Mouse (Mus musculus): ENCODE measurements at regions not wholly inside any gene's neighbourhood (a gene's known extent, or its start where the extent isn't known, plus 50 kb on each side); places are given as distances from the start of the nearest gene placed in this dataset.

DNA sequence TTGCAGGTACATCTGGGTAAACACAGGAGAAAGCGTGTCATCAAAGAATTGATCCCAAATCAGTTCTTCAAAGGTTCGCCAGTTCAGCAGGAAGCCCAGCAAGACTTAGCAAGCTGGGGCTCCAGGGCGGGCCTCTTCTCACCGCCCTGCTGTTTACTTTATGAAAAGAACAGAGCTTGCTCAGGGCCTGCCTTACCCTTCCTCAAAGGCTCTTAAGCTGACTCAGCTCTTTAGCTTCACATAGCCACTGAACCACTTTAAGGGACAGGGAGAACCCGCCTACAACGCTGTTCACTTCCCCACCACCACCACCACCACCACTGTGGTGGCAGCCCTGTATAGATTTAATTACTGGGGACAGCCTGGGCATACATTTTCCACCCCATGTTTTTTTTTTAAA, 148.5 kb downstream of the Clic5 start:
- Histone ChIP-seq H3K4me1 (ENCODE audit: control insufficient read depth, insufficient read depth, low read length) (no peaks in the 10 kb centered on the region), H3K27ac (ENCODE audit: insufficient read depth, low read depth, low read length) (no peak overlapping the region), H3K4me3 (ENCODE audit: insufficient read depth, low read depth, low read length) (no peak overlapping the region)
- WGBS: 68% methylated on average over 6 of the region's 6 CpGs
- TF ChIP-seq CTCF (IDR thresholded peaks at IDR 0.05; ENCODE audit: insufficient read depth, low read depth, low read length) (no peak), POLR2A (IDR thresholded peaks at IDR 0.05; ENCODE audit: insufficient read depth, low read depth, low read length) (no peak)

DNA sequence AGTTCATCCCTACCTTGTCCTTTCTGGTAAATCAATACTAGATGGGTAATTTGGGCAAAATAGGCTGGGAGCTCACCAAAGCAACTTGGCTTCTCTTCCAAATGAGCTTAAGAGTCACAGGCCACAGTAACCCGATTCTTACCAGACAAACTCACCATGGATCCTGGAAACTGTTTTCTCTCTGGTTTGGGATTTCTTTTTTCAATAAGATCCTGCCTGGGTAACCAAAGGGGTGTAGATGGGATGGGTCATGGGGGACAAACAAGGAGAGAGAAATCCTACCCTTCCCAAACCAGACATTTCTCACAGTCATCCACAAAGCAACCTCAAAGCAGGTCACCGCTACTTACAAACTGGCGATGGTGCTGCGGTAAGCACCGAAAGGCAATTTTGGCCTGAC, 148.9 kb downstream of the Clic5 start:
- no peak overlapping the region for H3K27ac ChIP-seq (ENCODE audit: insufficient read depth, low read depth, low read length)
- no peak overlapping the region for H3K4me3 ChIP-seq (ENCODE audit: insufficient read depth, low read depth, low read length)
- H3K4me1 ChIP-seq (ENCODE audit: control insufficient read depth, insufficient read depth, low read length): no peaks in the 10 kb centered on the region
- no peak for TF ChIP-seq POLR2A (IDR thresholded peaks at IDR 0.05; ENCODE audit: insufficient read depth, low read depth, low read length)
- 96% methylated on average over 5 of the region's 5 CpGs for WGBS

DNA sequence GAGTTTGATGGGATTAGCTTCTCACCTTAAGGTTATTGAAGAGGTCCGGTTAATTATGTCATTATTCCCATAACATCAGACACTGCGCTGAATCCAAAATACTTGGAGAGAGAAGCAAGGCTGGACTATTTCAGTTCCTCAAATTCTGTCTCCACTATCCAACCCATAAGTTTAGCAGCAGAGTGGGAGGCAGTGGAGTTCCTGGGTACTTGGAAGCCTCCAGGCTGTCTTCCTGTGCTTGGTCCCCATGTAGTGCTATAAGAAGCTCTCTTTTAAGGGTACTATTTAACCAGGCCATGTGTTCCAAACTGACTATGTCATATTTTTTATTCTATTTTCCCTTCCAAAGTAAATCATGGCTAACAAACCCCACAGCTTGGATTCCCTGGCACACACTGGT, 156.2 kb downstream of the Clic5 start:
- no peak for TF ChIP-seq POLR2A (IDR thresholded peaks at IDR 0.05; ENCODE audit: insufficient read depth, low read depth, low read length)
- 96% methylated on average over 2 of the region's 2 CpGs for WGBS
- no peak overlapping the region for H3K4me3 ChIP-seq (ENCODE audit: insufficient read depth, low read depth, low read length)
- H3K4me1 ChIP-seq (ENCODE audit: control insufficient read depth, insufficient read depth, low read length): no peaks in the 10 kb centered on the region
- H3K27ac ChIP-seq (ENCODE audit: insufficient read depth, low read depth, low read length): no peak overlapping the region

DNA sequence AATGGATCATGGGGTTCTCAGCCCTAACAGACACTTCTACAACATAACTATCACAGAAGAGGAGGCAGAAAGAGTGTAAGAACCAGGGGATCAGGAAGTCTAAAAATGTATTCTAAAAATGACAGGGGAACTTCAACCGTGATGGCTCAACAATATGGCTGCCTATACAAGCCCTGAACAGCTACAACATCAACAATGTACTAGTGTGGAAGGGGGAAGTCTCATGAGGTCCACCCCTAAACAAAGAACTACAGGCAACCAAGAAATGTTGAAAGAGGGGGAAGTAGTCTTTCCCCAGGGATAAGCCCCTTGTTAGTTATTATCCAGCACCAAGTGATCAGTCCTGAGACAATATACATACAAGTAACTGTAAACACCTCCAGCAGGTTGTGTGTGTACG, 157.0 kb downstream of the Clic5 start:
- H3K27ac ChIP-seq (ENCODE audit: insufficient read depth, low read depth, low read length): no peak overlapping the region
- no peak overlapping the region for H3K4me3 ChIP-seq (ENCODE audit: insufficient read depth, low read depth, low read length)
- TF ChIP-seq POLR2A (IDR thresholded peaks at IDR 0.05; ENCODE audit: insufficient read depth, low read depth, low read length) (no peak), CTCF (IDR thresholded peaks at IDR 0.05; ENCODE audit: insufficient read depth, low read depth, low read length) (no peak)
- WGBS: 96% methylated on average over 2 of the region's 2 CpGs
- H3K4me1 ChIP-seq (ENCODE audit: control insufficient read depth, insufficient read depth, low read length): no peaks in the 10 kb centered on the region

DNA sequence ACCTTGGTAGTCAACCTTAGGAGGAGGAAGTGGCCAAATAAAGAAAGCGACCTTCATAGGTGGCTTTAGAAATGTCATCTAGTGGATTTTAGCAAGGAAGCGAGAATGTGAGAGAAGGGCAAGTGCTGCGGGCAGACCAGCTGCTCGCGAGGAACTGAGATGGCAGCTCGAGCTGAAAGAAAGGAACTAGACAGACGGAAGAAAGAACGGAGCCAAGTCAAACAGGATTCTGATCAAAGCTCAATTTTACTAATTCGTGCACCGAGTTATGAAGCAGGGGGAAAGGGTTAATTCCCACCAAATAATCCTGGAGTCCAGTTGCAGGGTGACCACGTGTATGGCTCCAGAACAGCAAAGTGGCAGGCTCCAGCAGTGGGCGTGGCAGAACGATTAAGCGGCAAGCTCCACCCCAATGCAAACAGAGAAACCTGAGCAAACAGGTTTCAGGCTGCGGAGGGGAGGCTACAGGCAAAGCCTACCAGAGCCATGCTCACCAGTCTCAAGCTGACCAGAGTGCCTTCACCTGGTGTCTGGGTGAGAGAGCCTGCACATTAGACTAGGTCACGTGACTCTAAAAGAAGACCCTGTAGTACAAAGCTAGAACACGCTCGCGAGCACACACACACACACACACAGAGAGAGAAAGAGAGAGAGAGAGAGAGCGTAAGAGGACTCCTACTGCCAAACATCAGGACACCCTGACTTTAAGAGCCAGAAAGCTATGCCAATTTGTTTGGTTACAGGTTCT, 162.0 kb downstream of the Clic5 start:
- peaks cover 8% of the 10 kb centered on the region for H3K4me1 ChIP-seq (ENCODE audit: control insufficient read depth, insufficient read depth, low read length)
- WGBS: 58% methylated on average over 20 of the region's 20 CpGs
- H3K4me3 ChIP-seq (ENCODE audit: insufficient read depth, low read depth, low read length): no peak overlapping the region
- H3K27ac ChIP-seq (ENCODE audit: insufficient read depth, low read depth, low read length): no peak overlapping the region
- TF ChIP-seq POLR2A (IDR thresholded peaks at IDR 0.05; ENCODE audit: insufficient read depth, low read depth, low read length) (no peak), CTCF (IDR thresholded peaks at IDR 0.05; ENCODE audit: insufficient read depth, low read depth, low read length) (no peak)

DNA sequence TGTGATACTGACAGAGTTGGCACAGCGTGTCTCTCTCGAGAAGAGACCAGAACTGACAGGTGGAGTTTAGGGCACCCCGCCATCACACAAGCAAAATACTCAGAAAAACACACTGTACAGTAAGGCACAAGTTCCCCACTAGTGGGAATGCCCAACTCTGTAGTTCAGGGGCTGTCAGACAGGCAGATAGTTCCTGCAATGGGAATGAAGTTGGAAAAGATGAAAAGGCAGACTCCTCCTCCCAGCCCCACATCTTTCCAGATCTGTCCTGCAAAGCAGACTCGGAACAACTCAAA, 162.5 kb downstream of the Clic5 start:
- Histone ChIP-seq H3K27ac (ENCODE audit: insufficient read depth, low read depth, low read length) (no peak overlapping the region), H3K4me1 (ENCODE audit: control insufficient read depth, insufficient read depth, low read length) (peaks cover 8% of the 10 kb centered on the region), H3K4me3 (ENCODE audit: insufficient read depth, low read depth, low read length) (no peak overlapping the region)
- no peak for TF ChIP-seq CTCF (IDR thresholded peaks at IDR 0.05; ENCODE audit: insufficient read depth, low read depth, low read length)
- no peak for TF ChIP-seq POLR2A (IDR thresholded peaks at IDR 0.05; ENCODE audit: insufficient read depth, low read depth, low read length)
- WGBS: 69% methylated on average over 4 of the region's 4 CpGs

DNA sequence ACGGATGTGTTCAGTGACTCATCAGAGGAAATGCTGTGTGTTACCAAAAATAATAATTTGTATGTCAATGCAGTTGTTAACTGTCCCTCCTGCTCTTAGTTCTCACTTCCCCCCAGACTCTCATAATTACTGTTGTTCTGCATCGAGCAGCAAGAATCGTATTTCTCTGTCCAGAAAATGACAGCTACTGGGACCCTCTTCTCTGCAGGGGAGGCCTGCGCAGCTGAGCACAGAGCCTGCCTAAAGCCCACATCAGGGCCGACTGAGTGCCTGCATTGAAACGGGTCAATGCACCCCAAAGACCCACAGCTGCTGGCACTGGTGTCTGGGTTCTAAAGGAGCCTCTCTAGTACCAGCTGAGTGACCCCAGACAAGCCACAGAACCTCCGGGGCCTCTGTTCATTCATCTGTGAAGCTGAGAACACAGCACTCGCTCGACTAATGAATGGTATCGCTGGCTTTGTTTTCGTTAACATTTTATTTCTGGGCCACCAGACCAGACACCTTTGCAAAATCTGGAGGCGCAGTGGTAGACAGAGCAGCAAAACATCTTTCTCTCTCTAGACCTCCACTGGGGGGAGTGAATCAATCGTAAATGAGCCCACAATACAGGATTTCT, 163.2 kb downstream of the Clic5 start:
- WGBS: 14% methylated on average over 13 of the region's 13 CpGs
- no peak for TF ChIP-seq POLR2A (IDR thresholded peaks at IDR 0.05; ENCODE audit: insufficient read depth, low read depth, low read length)
- no peak for TF ChIP-seq CTCF (IDR thresholded peaks at IDR 0.05; ENCODE audit: insufficient read depth, low read depth, low read length)
- H3K4me1 ChIP-seq (ENCODE audit: control insufficient read depth, insufficient read depth, low read length): peaks cover 8% of the 10 kb centered on the region
- H3K27ac ChIP-seq (ENCODE audit: insufficient read depth, low read depth, low read length): no peak overlapping the region
- no peak overlapping the region for H3K4me3 ChIP-seq (ENCODE audit: insufficient read depth, low read depth, low read length)

DNA sequence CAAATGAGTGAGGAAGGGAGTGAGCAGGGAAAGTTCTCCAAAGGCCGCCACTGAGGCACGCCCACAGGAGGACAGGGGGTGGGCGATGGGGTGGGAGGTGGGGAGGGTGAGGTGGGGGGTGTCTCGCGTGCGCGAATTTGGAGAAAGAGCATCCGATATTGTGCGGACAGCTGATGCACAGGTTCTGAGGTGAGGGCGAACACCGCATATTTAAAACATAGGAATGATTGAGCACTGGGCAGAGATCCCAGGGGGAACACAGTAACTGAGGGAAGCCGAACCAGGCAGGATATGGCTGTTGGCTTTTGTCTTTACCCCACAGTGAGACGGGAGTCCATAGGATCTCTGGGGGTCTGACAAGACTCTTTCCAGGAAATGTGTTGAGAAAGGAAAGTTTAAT, 163.8 kb downstream of the Clic5 start:
- 48% methylated on average over 13 of the region's 13 CpGs for WGBS
- Histone ChIP-seq H3K4me1 (ENCODE audit: control insufficient read depth, insufficient read depth, low read length) (peaks cover 8% of the 10 kb centered on the region), H3K27ac (ENCODE audit: insufficient read depth, low read depth, low read length) (no peak overlapping the region), H3K4me3 (ENCODE audit: insufficient read depth, low read depth, low read length) (no peak overlapping the region)
- TF ChIP-seq CTCF (IDR thresholded peaks at IDR 0.05; ENCODE audit: insufficient read depth, low read depth, low read length) (no peak), POLR2A (IDR thresholded peaks at IDR 0.05; ENCODE audit: insufficient read depth, low read depth, low read length) (no peak)

DNA sequence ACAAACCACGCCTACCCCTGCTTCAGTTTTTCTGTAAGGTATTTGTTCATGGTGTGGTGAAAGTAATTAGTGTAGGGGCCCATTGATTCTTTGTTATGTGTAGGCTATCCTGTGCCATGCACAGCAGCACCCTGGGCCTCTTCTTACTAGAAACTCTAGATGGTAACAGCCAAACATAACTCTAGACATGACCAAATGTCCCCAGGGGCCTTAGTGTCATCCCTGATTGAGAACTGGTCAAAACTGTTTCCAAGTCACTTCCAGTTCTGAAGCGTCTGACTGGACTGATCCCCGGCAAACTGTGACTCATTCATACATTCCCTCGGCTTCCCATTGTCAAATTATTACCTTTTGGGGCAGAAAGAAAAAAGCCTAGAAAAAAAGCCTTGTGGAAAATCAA, 174.7 kb downstream of the Clic5 start:
- Histone ChIP-seq H3K27ac (ENCODE audit: insufficient read depth, low read depth, low read length) (no peak overlapping the region), H3K4me3 (ENCODE audit: insufficient read depth, low read depth, low read length) (no peak overlapping the region), H3K4me1 (ENCODE audit: control insufficient read depth, insufficient read depth, low read length) (no peaks in the 10 kb centered on the region)
- 84% methylated on average over 4 of the region's 4 CpGs for WGBS
- TF ChIP-seq POLR2A (IDR thresholded peaks at IDR 0.05; ENCODE audit: insufficient read depth, low read depth, low read length) (no peak), CTCF (IDR thresholded peaks at IDR 0.05; ENCODE audit: insufficient read depth, low read depth, low read length) (no peak)

DNA sequence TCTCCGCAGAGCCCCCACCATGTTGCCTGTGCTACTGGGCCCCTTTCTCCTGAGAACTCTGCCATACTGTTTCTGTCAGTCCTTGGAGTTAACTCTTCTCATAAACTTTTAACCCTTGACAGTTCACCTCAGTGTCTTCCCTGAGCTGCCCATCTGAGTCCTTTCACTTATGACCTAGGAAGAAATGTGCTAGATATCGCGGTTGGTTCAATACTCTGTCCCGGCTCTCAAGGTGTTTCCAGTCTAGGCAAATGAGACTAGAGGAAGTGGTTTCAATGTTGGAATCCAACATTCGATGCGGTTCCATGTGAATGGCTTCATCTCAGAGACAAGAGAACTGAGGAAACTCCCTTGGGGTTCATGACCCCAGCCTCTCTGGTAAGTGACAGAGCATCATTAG, 176.1 kb downstream of the Clic5 start:
- WGBS: 95% methylated on average over 6 of the region's 6 CpGs
- H3K27ac ChIP-seq (ENCODE audit: insufficient read depth, low read depth, low read length): no peak overlapping the region
- H3K4me1 ChIP-seq (ENCODE audit: control insufficient read depth, insufficient read depth, low read length): no peaks in the 10 kb centered on the region
- TF ChIP-seq POLR2A (IDR thresholded peaks at IDR 0.05; ENCODE audit: insufficient read depth, low read depth, low read length): no peak
- TF ChIP-seq CTCF (IDR thresholded peaks at IDR 0.05; ENCODE audit: insufficient read depth, low read depth, low read length): no peak
- no peak overlapping the region for H3K4me3 ChIP-seq (ENCODE audit: insufficient read depth, low read depth, low read length)

All from olfactory bulb, adult 2 months (tissue).